Mouse (Mus musculus) thymus, adult 2 months (tissue): ENCODE measurements around the gene Lmx1b. TPM values are rescaled to one million over a fixed set of nuclear protein-coding genes. Genes with fewer than 3 reads are reported as not detected.

ENCODE experiments used
- DNase-seq: peaks from one replicate; pipeline ENCODE4 v3.0.0; 2021
- H3K27ac ChIP-seq: fragments of 200-500 bp; 2 replicates; pipeline ENCODE4 v1.5.1; 2012; ENCODE audit warnings: low read length, control low read depth; ENCODE audit not compliant: control insufficient read depth, insufficient read depth
- H3K27me3 ChIP-seq: fragments of 200-500 bp; 2 replicates; pipeline ENCODE4 v1.6.1; 2012; ENCODE audit warnings: mild to moderate bottlenecking, low read length, moderate library complexity, mixed read lengths; ENCODE audit not compliant: control insufficient read depth, insufficient read depth
- H3K36me3 ChIP-seq: fragments of 200-500 bp; 2 replicates; pipeline ENCODE4 v1.6.1; 2012; ENCODE audit warnings: mild to moderate bottlenecking, low read length, moderate library complexity; ENCODE audit not compliant: control insufficient read depth, insufficient read depth
- H3K4me1 ChIP-seq: fragments of 200-500 bp; replicated peaks from 2 replicates; pipeline ENCODE4 v1.6.1; 2012; ENCODE audit warnings: low read length; ENCODE audit not compliant: control insufficient read depth, insufficient read depth
- H3K4me3 ChIP-seq: fragments of 200-500 bp; 2 replicates; pipeline ENCODE4 v1.5.1; 2012; ENCODE audit warnings: mild to moderate bottlenecking, low read length, control low read depth, moderate library complexity; ENCODE audit not compliant: control insufficient read depth, insufficient read depth
- CTCF ChIP-seq: fragments of 200-500 bp; IDR thresholded peaks from 2 replicates; pipeline ENCODE4 v1.5.1; 2012; ENCODE audit warnings: mild to moderate bottlenecking, control low read depth, low read length, moderate library complexity, borderline replicate concordance; ENCODE audit not compliant: control insufficient read depth, poor library complexity, insufficient read depth; ENCODE audit errors: extremely low read depth
- POLR2A ChIP-seq: fragments of 200-500 bp; IDR thresholded peaks from 2 replicates; pipeline ENCODE4 v1.6.1; 2012; ENCODE audit warnings: mild to moderate bottlenecking, low read length, control low read depth, moderate library complexity; ENCODE audit not compliant: control insufficient read depth, poor library complexity, insufficient read depth; ENCODE audit errors: extremely low read depth
- WGBS: fragments of 180-500 bp; shearing (Covaris S2); methylation state at CpG from one replicate; pipeline ENCODE4 v1.1.7; 2018; 5-methylcytosine and 5-hydroxymethylcytosine counted together
- polyA plus RNA-seq: library from polyadenylated mRNA; depleted of rRNA; stranded (reverse); fragments of >200 nt; gene quantifications from 2 replicates; pipeline ENCODE4 v1.2.3, GENCODE M21; 2012

The Lmx1b gene
- polyA plus RNA-seq, 1 experiment: 0.04 TPM

- Histone ChIP-seq H3K4me3 (no peak overlapping the region), H3K4me1 (peaks cover 6% of the 10 kb centered on the region), H3K27ac (no peak overlapping the region), H3K36me3 (no peaks in the 10 kb centered on the region), H3K27me3 (peaks cover 47% of the 10 kb centered on the region)
- no peak for TF ChIP-seq CTCF
- no peak for TF ChIP-seq POLR2A
- no peak for DNase-seq
- 18% methylated on average over 4 of the region's 4 CpGs for WGBS
Measured at GRCm38 (mm10) chr2:33634481-33635090, 5.7 kb downstream of the Lmx1b start.

GRCm38 (mm10) chr2:33633955-33634354 is 6.4 kb downstream of the Lmx1b start:
- WGBS: 14% methylated on average over 5 of the region's 5 CpGs
- peaks cover 43% of the 10 kb centered on the region for H3K27me3 ChIP-seq
- no peak overlapping the region for H3K4me3 ChIP-seq
- no peak overlapping the region for H3K27ac ChIP-seq
- no peak for DNase-seq
- H3K4me1 ChIP-seq: 0 out of 2 replicates have a peak, but pooled peaks cover 3% of the 10 kb centered on the region
- TF ChIP-seq POLR2A (no peak), CTCF (no peak)
- no peaks in the 10 kb centered on the region for H3K36me3 ChIP-seq

GRCm38 (mm10) chr2:33633237-33633636 is 7.1 kb downstream of the Lmx1b start:
- DNase-seq: no peak
- TF ChIP-seq POLR2A (no peak), CTCF (no peak)
- Histone ChIP-seq H3K4me1 (0 out of 2 replicates have a peak, but pooled peaks cover 3% of the 10 kb centered on the region), H3K36me3 (no peaks in the 10 kb centered on the region), H3K4me3 (no peak overlapping the region), H3K27ac (no peak overlapping the region), H3K27me3 (peaks cover 43% of the 10 kb centered on the region)
- WGBS: 12% methylated on average over 5 of the region's 5 CpGs

GRCm38 (mm10) chr2:33632551-33633059 is 7.7 kb downstream of the Lmx1b start:
- no peaks in the 10 kb centered on the region for H3K36me3 ChIP-seq
- no peak overlapping the region for H3K4me3 ChIP-seq
- peaks cover 42% of the 10 kb centered on the region for H3K27me3 ChIP-seq
- H3K4me1 ChIP-seq: 0 out of 2 replicates have a peak, but pooled peaks cover 3% of the 10 kb centered on the region
- H3K27ac ChIP-seq: no peak overlapping the region
- TF ChIP-seq POLR2A (no peak), CTCF (no peak)
- 27% methylated on average over 5 of the region's 5 CpGs for WGBS
- DNase-seq: no peak

GRCm38 (mm10) chr2:33631708-33632343 is 8.5 kb downstream of the Lmx1b start:
- Histone ChIP-seq H3K4me3 (no peak overlapping the region), H3K27me3 (peaks cover 43% of the 10 kb centered on the region), H3K36me3 (no peaks in the 10 kb centered on the region), H3K4me1 (0 out of 2 replicates have a peak, but pooled peaks cover 3% of the 10 kb centered on the region), H3K27ac (no peak overlapping the region)
- TF ChIP-seq POLR2A (no peak), CTCF (no peak)
- DNase-seq: no peak
- 6% methylated on average over 31 of the region's 31 CpGs for WGBS

- no peak for DNase-seq
- H3K27ac ChIP-seq: no peak overlapping the region
- TF ChIP-seq POLR2A: no peak
- no peak for TF ChIP-seq CTCF
- 9% methylated on average over 40 of the region's 40 CpGs for whole genome bisulfite sequencing
- H3K4me3 ChIP-seq: no peak overlapping the region
- no peaks in the 10 kb centered on the region for H3K36me3 ChIP-seq
- H3K4me1 ChIP-seq: 0 out of 2 replicates have a peak, but pooled peaks cover 1% of the 10 kb centered on the region
- H3K27me3 ChIP-seq: peaks cover 44% of the 10 kb centered on the region
Measured at GRCm38 (mm10) chr2:33631022-33631707, 9.1 kb downstream of the Lmx1b start.
